Mouse (Mus musculus): ENCODE results near the gene Mobp. TPM values are rescaled to one million over a fixed set of nuclear protein-coding genes. Genes with fewer than 3 reads are reported as not detected.
A peak's percentile ranks its signal among the peaks of the same experiment; 100 is the strongest.

Mobp gene
- polyA plus RNA-seq, 1 experiment from 2014 or later: 0.20 TPM

DNA sequence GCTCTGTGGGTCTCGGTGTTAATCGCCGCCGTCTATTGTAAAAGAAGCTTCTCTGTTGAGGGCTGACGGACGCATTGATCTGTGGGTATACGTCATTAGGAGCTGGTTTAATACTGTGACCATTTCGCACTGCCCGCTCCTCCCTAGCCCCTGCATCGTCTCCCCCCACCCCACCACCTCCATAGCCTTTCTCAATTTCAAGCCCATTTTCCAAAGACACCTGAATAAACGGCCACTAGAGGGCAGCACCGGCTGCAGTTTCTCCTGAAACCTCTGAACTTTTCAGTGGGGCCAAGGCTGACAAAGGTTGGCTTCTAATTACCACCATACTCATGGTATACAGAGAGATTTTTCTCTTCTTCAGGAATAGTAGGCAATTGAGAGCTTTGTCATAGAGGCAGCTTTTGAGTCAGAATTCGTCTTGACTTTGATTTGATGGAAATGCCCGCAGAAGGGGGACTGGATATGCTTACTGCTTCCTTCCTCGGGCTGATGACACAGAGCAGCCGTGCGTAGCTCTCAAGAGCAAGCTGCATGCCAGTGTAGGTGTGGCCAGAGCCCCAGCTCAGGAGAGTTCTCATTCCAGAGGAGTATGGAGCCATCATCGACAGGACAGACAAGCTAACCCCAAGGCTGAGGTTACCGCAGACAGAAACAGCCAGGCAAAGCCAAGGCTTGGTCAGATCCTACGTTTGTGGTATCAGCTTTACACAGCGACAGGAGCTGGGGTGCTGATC is 42.0 kb downstream of the Mobp start:
- WGBS: 25% methylated on average over 21 of the region's 21 CpGs
- ATAC-seq (ENCODE audit: low FRiP score, low read depth): peak; percentile 95
- Histone ChIP-seq H3K4me3 (peak overlapping the region; percentile 38), H3K27me3 (peaks cover 8% of the 10 kb centered on the region), H3K9ac (replicated peaks) (peak overlapping the region; percentile 50), H3K4me1 (no peaks in the 10 kb centered on the region), H3K27ac (replicated peaks) (peak overlapping the region; percentile 60), H3K36me3 (no peaks in the 10 kb centered on the region), H3K9me3 (no peaks in the 10 kb centered on the region), H3K4me2 (replicated peaks) (peak overlapping the region; percentile 54)

DNA sequence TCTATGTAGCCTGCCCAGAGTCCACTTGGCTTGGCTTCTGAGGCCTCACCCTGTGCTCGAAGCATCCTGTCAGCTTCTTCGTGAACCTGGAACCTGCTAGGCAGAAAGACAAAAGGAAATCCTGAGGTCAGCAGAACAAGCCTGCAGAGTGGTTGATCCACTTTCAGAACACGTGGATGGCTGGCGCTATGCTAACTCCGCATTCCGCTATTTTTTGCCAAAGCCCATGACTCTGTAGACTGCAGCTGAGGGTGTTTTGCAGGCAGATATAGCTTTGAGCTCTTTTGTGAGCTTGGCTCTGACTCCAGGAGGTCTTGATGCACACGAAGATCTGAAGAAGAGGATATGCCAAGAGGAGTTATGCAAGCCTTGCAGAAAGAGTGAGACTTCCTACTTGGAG is 43.2 kb downstream of the Mobp start:
- Histone ChIP-seq H3K4me2 (replicated peaks) (no peak overlapping the region), H3K9me3 (no peaks in the 10 kb centered on the region), H3K4me1 (no peaks in the 10 kb centered on the region), H3K4me3 (no peak overlapping the region), H3K36me3 (no peaks in the 10 kb centered on the region), H3K27ac (replicated peaks) (no peak overlapping the region), H3K9ac (replicated peaks) (no peak overlapping the region), H3K27me3 (peaks cover 8% of the 10 kb centered on the region)
- no peak for ATAC-seq (ENCODE audit: low FRiP score, low read depth)
- WGBS: 79% methylated on average over 7 of the region's 7 CpGs

DNA sequence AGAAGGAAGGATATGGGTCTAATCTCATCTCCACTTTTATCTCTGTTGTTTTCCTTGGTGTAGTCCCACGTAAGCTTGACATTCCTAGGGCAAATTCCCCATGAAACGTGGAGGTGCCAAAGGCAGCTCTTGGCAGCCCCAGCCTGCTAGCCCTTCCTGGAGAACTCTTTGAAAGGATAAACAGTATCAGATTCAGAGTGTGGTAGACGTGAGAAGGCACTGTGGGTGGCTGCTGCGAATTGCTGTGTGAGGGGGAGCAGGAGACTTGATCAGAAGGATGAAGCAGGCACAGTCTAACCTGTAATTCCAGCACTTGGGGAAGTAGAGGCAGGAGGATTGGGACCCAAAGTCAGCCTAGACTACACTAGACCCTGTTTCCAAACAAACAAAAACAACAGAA is 51.4 kb downstream of the Mobp start:
- 61% methylated on average over 4 of the region's 4 CpGs for WGBS
- Histone ChIP-seq H3K4me2 (replicated peaks) (no peak overlapping the region), H3K4me3 (no peak overlapping the region), H3K4me1 (no peaks in the 10 kb centered on the region), H3K9me3 (no peaks in the 10 kb centered on the region), H3K36me3 (no peaks in the 10 kb centered on the region), H3K27ac (replicated peaks) (no peak overlapping the region), H3K9ac (replicated peaks) (no peak overlapping the region), H3K27me3 (peaks cover 3% of the 10 kb centered on the region; the same call in 1 of the 2 replicates)
- ATAC-seq (ENCODE audit: low FRiP score, low read depth): no peak

DNA sequence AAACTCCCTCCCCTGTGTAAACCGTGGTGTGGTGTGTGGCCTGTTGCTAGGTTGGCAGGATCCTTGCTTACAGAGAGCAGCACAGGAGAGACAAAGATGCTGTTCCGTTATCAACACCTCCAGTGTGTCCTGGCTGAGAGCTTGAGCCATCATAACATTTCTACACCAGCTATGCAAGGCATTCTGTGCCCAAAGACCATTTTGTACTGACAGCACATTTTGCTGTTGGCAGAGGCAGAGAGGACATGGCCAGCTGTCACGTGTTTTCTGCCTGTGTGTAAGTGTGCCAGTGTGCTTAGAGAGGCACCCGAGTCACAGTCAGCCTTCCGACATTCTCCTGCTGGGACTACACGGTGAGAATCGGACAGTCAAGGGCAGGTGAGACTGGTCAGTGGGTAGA is 52.2 kb downstream of the Mobp start:
- H3K36me3 ChIP-seq: no peaks in the 10 kb centered on the region
- H3K27me3 ChIP-seq: peaks cover 3% of the 10 kb centered on the region; the same call in 1 of the 2 replicates
- no peak overlapping the region for H3K27ac ChIP-seq (replicated peaks)
- H3K4me1 ChIP-seq: no peaks in the 10 kb centered on the region
- no peak overlapping the region for H3K4me3 ChIP-seq
- no peak overlapping the region for H3K9ac ChIP-seq (replicated peaks)
- H3K4me2 ChIP-seq (replicated peaks): no peak overlapping the region
- 80% methylated on average over 7 of the region's 7 CpGs for WGBS
- H3K9me3 ChIP-seq: no peaks in the 10 kb centered on the region
- ATAC-seq (ENCODE audit: low FRiP score, low read depth): no peak

DNA sequence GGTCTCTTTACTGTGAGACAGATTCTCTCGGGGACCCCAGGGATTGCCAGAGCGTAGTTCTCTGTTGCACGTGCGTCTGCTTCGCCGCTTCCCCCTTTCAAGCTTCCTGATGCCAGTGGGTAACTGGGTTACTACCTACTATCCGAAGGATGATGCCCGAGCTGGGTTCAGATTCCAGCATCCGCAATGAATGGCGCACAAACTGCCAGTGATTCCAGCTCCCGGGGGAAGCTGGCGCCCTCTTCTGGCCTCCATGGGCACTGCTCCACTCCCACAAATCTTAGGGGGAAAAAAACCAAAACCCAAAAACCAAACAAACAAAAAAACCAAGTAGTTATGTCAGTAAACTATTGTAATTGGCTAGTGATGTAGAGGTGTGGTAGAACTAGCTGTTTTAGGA is 53.2 kb downstream of the Mobp start:
- Histone ChIP-seq H3K4me3 (no peak overlapping the region), H3K9me3 (no peaks in the 10 kb centered on the region), H3K4me1 (no peaks in the 10 kb centered on the region), H3K9ac (replicated peaks) (no peak overlapping the region), H3K4me2 (replicated peaks) (no peak overlapping the region; the same call in 1 of the 2 replicates), H3K27ac (replicated peaks) (no peak overlapping the region), H3K27me3 (peaks cover 3% of the 10 kb centered on the region; the same call in 1 of the 2 replicates), H3K36me3 (no peaks in the 10 kb centered on the region)
- no peak for ATAC-seq (ENCODE audit: low FRiP score, low read depth)
- 27% methylated on average over 12 of the region's 12 CpGs for WGBS

DNA sequence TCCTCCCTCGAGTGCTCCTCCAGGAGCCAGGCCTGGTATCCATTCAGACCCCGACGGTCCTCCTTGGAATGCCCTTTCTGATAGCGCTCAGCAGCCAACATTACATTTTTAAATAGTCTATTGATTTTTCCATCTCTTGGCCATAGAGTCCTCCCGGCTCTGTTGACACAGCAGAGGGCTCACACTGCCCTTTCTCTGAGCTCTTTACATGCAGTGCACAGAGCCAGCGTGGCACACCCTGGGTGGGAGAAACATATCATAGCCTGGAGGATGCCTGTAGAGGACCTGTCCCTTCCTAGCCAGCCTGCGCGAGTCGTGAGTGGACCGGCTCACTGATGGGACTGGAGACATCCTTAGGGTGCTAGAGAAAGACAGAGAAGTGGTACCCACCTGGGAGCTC is 54.4 kb downstream of the Mobp start:
- H3K36me3 ChIP-seq: no peaks in the 10 kb centered on the region
- H3K9ac ChIP-seq (replicated peaks): no peak overlapping the region
- peaks cover 3% of the 10 kb centered on the region; the same call in 1 of the 2 replicates for H3K27me3 ChIP-seq
- 0 out of 2 replicates have a peak overlapping the region, but pooled peaks have one; percentile 10 for H3K27ac ChIP-seq (replicated peaks)
- no peak for ATAC-seq (ENCODE audit: low FRiP score, low read depth)
- no peaks in the 10 kb centered on the region for H3K9me3 ChIP-seq
- WGBS: 79% methylated on average over 10 of the region's 10 CpGs
- no peaks in the 10 kb centered on the region for H3K4me1 ChIP-seq
- H3K4me2 ChIP-seq (replicated peaks): no peak overlapping the region
- no peak overlapping the region for H3K4me3 ChIP-seq

DNA sequence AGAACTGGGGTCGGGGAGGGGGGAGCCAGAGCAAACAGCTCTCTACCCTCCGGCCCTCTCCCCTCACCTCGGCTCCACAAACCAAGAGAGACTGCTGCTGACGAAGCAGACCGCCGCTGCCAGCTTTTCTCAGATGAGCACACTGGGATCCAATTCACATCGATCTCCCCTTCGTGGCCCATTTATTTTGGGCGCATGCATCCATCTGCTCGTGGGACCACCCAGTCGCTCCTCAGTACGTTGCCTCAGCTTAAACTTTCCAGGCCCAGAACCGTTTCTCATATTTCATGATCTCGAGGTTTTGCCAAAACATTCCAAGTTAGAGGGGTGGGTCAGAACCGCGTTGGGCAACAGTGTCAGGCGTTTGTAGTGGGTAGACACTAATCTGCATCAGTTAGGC is 57.4 kb downstream of the Mobp start:
- Histone ChIP-seq H3K4me2 (replicated peaks) (no peak overlapping the region), H3K9me3 (no peaks in the 10 kb centered on the region), H3K27ac (replicated peaks) (no peak overlapping the region), H3K4me3 (no peak overlapping the region), H3K27me3 (peaks cover 3% of the 10 kb centered on the region; the same call in 1 of the 2 replicates), H3K9ac (replicated peaks) (no peak overlapping the region), H3K4me1 (no peaks in the 10 kb centered on the region), H3K36me3 (no peaks in the 10 kb centered on the region)
- 79% methylated on average over 17 of the region's 17 CpGs for WGBS
- no peak for ATAC-seq (ENCODE audit: low FRiP score, low read depth)

DNA sequence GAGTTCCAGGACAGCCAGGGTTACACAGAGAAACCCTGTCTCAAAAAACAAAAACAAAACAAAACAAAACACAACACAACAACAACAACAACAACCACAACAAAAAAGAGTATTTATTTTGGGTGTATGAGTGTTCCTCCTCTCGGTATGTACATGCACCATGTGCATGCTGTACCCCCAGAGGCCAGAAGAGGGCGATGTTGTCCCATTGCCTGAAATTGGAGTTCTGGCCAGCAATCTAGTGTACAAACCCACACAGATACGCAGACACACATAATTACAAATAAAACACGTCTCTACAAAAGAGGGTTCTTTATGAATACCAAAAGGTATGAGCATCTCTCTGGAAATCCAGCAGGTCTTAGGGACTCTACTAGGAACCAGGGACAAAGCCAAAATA is 60.6 kb downstream of the Mobp start:
- no peaks in the 10 kb centered on the region for H3K4me1 ChIP-seq
- H3K4me2 ChIP-seq (replicated peaks): no peak overlapping the region
- H3K4me3 ChIP-seq: no peak overlapping the region
- no peaks in the 10 kb centered on the region for H3K9me3 ChIP-seq
- no peak for ATAC-seq (ENCODE audit: low FRiP score, low read depth)
- 78% methylated on average over 4 of the region's 4 CpGs for WGBS
- no peaks in the 10 kb centered on the region for H3K27me3 ChIP-seq
- no peak overlapping the region for H3K9ac ChIP-seq (replicated peaks)
- H3K36me3 ChIP-seq: no peaks in the 10 kb centered on the region
- no peak overlapping the region for H3K27ac ChIP-seq (replicated peaks)

DNA sequence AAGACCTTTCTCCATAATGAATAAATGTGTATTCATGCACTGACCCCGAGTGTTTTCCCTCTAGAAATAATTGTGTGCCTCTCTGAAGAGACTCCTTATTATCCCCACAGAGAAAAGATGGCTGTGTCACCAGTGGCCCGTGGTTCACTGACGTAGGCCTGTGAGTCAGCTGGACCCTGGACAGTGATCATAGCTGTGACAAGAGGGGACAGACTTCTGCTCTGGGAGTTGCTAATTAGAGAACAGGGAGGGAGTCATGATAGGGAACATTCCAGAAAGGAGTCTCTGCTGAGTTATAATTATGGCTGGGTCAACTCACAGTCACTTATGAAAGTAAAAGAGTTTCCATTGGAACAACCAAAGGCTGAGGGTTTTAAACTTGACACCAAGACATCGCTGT is 61.4 kb downstream of the Mobp start:
- 80% methylated on average over 4 of the region's 4 CpGs for WGBS
- H3K9ac ChIP-seq (replicated peaks): no peak overlapping the region

DNA sequence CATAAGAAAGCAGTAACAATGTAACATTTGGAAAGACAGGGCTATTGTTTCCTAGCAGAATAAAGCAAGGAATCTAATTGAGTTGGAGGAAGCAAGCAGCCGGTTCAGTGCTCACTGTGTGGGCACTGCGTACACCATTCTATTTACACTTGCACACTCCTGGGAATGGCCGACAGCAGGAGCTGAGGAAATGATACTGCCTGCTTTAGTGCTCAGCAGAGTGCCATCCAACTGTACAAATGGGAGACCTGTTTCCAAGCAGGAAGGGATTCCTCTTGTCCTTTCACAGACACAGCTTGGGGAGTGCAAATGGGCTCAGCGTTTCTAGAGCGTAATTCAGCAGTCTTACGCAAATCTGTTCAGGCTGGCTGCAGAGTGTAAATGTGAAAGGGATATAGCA is 63.4 kb downstream of the Mobp start:
- H3K27ac ChIP-seq (replicated peaks): no peak overlapping the region
- WGBS: 76% methylated on average over 6 of the region's 6 CpGs
- H3K4me2 ChIP-seq (replicated peaks): no peak overlapping the region
- no peak for ATAC-seq (ENCODE audit: low FRiP score, low read depth)
- no peak overlapping the region for H3K9ac ChIP-seq (replicated peaks)
- H3K27me3 ChIP-seq: no peaks in the 10 kb centered on the region
- no peak overlapping the region for H3K4me3 ChIP-seq
- no peaks in the 10 kb centered on the region for H3K4me1 ChIP-seq
- no peaks in the 10 kb centered on the region for H3K9me3 ChIP-seq
- no peaks in the 10 kb centered on the region for H3K36me3 ChIP-seq

More for the DNA sequence above, 61.4 kb downstream of the Mobp start:
- Histone ChIP-seq H3K27ac (replicated peaks) (no peak overlapping the region), H3K4me3 (no peak overlapping the region), H3K4me2 (replicated peaks) (no peak overlapping the region), H3K4me1 (no peaks in the 10 kb centered on the region), H3K36me3 (no peaks in the 10 kb centered on the region), H3K27me3 (no peaks in the 10 kb centered on the region), H3K9me3 (no peaks in the 10 kb centered on the region)
- no peak for ATAC-seq (ENCODE audit: low FRiP score, low read depth)

DNA sequence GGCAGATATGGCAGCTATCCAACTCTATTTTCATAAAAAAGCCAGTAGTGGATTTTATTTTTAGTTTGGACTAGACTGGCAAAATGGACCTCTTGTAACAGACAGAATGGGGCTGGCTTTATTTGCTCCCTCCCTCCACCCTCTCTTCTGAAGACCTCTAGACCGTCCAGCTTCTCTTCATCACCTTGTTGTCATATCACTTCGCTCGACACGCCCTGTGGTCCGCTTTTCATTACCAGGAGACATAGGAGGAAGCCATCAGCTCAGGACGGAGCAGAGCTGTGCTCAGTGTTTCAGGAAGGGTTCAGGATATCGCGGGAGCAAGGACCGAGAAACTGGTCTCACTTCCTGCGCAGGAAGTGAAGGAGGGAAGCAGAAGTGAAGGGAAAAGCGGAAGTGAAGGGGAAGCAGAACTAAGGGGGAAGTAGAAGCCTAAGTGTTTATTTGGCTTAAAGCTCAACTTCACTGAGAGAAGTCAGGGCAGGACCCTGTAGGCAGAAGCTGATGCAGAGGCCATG is 65.5 kb downstream of the Mobp start:
- Histone ChIP-seq H3K36me3 (no peaks in the 10 kb centered on the region), H3K27ac (replicated peaks) (no peak overlapping the region), H3K27me3 (no peaks in the 10 kb centered on the region), H3K4me1 (no peaks in the 10 kb centered on the region), H3K9me3 (no peaks in the 10 kb centered on the region), H3K4me3 (no peak overlapping the region), H3K9ac (replicated peaks) (no peak overlapping the region), H3K4me2 (replicated peaks) (no peak overlapping the region)
- ATAC-seq (ENCODE audit: low FRiP score, low read depth): no peak
- 96% methylated on average over 11 of the region's 11 CpGs for WGBS

DNA sequence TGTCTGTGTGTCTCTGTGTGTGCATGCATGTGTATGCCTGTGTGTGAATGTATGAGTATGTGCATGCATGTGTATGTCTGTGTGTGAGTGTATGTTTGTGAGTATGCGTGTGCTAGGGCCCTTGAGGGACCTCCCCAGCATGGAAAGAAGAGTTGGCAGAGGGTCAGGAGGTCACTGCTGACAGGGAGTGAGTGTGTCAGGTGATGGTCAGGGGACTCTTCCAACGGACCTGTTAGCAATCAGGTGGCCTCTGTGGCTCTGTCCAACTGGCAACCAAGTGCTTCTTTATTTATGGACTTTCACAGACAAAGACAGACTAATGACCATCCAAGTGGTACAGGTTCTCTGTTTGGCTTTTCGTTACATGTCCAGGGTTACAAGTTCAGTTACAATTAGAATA is 69.9 kb downstream of the Mobp start:
- 80% methylated on average over 3 of the region's 3 CpGs for WGBS
- Histone ChIP-seq H3K9me3 (no peaks in the 10 kb centered on the region), H3K4me2 (replicated peaks) (no peak overlapping the region), H3K4me1 (peaks cover 8% of the 10 kb centered on the region; the same call in 1 of the 2 replicates), H3K27me3 (no peaks in the 10 kb centered on the region), H3K4me3 (no peak overlapping the region), H3K36me3 (no peaks in the 10 kb centered on the region), H3K9ac (replicated peaks) (no peak overlapping the region), H3K27ac (replicated peaks) (no peak overlapping the region)
- no peak for ATAC-seq (ENCODE audit: low FRiP score, low read depth)

Data from midbrain, embryonic 12.5 days (tissue).